Mouse (Mus musculus) lung, adult 2 months (tissue): Measurements from ENCODE around the gene Ptpn13.

Experiments
- CTCF ChIP-seq: fragments of 200-500 bp; IDR thresholded peaks from 2 replicates; pipeline ENCODE4 v1.5.1; 2011; ENCODE audit warnings: mild to moderate bottlenecking, low read length, control low read depth; ENCODE audit not compliant: insufficient read depth
- POLR2A ChIP-seq: fragments of 200-500 bp; IDR thresholded peaks from 2 replicates; pipeline ENCODE4 v1.6.1; 2011; ENCODE audit warnings: low read depth, mild to moderate bottlenecking, control low read depth, low read length, borderline replicate concordance; ENCODE audit errors: extremely low read depth

DNA sequence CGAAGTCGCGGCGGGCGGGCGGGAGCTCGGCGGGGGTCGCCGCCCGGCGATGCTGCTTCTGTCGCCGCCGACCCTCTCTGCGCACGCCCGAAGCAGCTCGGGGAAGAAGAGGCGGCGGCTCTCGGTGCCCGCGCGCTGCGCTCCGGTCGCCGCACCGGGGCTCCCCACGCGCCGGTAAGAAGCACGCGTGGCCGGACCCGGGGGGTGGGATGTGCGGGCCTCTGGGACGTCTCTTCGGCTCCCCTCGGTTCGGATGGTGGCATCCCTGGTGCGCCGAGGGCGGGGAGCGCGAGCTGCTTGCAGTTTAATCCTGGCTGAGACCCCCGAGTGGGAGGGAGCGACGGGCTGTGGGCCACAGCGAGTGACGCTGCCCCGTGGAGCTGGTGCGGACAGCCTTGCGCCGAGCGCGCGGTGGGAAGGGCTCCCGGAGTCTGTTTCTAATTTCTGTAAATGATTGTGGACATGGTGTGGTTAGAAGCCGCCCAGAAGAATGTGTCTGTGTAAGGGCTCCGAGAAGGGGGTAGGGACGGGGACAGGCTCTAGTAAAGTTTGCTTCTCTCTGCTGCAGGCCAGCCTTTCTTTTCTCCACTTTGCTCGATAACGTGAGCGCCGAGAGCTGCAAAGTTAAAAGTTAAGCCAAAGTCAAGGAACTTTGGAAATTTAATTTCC, 505 bp downstream of the Ptpn13 start:
- TF ChIP-seq POLR2A (no peak), CTCF (no peak)
